Mouse (Mus musculus): ENCODE measurements at regions not wholly inside any gene's neighbourhood (a gene's known extent, or its start where the extent isn't known, plus 50 kb on each side); places are given as distances from the start of the nearest gene placed in this dataset.

DNA sequence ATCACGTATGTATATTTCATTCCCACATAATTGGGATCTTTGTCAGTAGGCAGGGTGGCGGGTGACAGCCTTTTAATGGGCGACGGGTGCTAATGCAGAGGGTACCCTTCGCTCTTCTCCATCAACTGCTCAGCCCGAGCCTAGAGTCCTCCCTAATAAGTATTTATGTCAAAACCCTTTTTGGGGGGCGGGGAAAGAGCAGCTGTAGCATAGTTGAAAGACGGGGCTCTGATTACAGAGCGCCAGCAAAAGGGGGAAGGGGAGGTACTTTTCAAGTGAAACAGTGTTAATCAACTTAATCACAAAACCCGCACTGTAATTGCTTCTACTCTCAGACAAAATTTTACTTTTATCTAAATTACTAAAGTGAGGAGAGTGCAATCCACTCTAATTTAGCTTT is 92.8 kb upstream of the Zfp618 start:
- no peak for DNase-seq (ENCODE audit: low spot score)
- no peak overlapping the region for H3K27ac ChIP-seq
- whole genome bisulfite sequencing = 83% methylated on average over 10 of the region's 10 CpGs
- H3K4me3 ChIP-seq = no peak overlapping the region
- no peaks in the 10 kb centered on the region for H3K27me3 ChIP-seq (ENCODE audit: insufficient read depth, poor library complexity, severe bottlenecking)
- H3K36me3 ChIP-seq = no peaks in the 10 kb centered on the region
- no peaks in the 10 kb centered on the region for H3K9me3 ChIP-seq
- H3K4me1 ChIP-seq = peaks cover 6% of the 10 kb centered on the region

DNA sequence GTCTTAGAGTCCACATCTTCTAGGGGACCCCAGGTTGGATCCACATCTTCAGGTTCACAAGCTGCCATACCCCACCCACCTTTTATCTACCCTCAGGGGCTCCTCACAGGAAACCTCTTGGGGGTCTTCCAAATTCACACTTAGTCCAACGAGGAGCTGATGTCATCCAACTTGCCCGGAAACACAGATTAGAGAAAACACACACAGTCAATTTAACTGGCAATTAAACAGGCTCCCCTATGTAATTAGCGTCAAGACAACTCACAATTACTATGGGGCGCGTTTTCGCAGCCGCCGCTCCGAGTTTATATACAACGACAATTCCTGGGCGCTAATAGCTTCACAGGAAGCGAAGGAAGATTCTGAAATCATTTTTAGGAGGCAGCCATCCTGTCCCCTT is 91.4 kb upstream of the Zfp618 start:
- Histone ChIP-seq H3K27ac (no peak overlapping the region), H3K9me3 (no peaks in the 10 kb centered on the region), H3K4me3 (no peak overlapping the region), H3K36me3 (no peaks in the 10 kb centered on the region), H3K4me1 (peaks cover 6% of the 10 kb centered on the region), H3K27me3 (ENCODE audit: insufficient read depth, poor library complexity, severe bottlenecking) (no peaks in the 10 kb centered on the region)
- 82% methylated on average over 12 of the region's 12 CpGs for WGBS
- DNase-seq (ENCODE audit: low spot score) = no peak

DNA sequence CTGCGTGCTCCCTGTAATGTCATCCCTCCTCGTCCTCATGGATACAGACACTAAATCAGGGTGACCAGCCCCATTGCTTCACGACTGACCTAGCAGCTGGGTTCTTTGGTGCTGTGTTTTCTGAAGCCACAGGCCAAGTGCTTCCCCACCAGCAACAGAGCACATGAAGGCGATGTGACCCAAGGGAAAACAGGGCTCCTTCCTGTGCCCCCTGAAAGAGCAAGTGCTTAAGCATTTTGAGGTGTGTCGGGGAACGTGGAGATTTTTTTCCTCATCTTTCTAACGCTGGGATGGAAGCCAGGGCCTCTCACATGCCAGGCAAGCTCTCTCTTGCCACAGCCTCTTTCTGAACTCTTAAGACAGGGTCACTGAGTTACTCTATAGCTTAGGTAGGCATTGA is 87.3 kb upstream of the Zfp618 start:
- no peak overlapping the region for H3K27ac ChIP-seq
- H3K36me3 ChIP-seq = no peaks in the 10 kb centered on the region
- H3K4me3 ChIP-seq = no peak overlapping the region
- 84% methylated on average over 7 of the region's 7 CpGs for WGBS
- DNase-seq (ENCODE audit: low spot score) = peak; percentile 53
- H3K27me3 ChIP-seq (ENCODE audit: insufficient read depth, poor library complexity, severe bottlenecking) = no peaks in the 10 kb centered on the region
- H3K9me3 ChIP-seq = no peaks in the 10 kb centered on the region
- no peaks in the 10 kb centered on the region for H3K4me1 ChIP-seq

DNA sequence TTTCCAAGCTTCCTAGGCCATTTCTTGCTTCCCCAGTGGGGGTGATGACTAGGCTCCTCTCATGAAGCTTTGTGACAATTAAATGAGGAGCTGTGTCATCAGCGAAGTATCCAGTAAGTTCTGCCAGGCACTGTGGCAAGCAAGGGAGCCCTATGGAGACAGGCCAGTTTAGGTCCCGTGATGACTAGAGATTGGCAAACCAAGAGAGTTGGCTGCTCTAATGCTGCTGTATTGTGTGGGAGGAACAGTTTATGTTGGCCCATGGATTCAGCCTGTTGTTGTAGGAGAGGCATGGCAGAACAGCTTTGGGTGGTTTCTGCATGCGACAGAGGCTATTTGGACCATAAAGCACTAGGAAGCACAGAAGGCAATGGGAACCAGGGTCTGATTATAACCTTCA is 86.4 kb upstream of the Zfp618 start:
- Histone ChIP-seq H3K36me3 (no peaks in the 10 kb centered on the region), H3K27ac (no peak overlapping the region), H3K9me3 (no peaks in the 10 kb centered on the region), H3K27me3 (ENCODE audit: insufficient read depth, poor library complexity, severe bottlenecking) (no peaks in the 10 kb centered on the region), H3K4me3 (no peak overlapping the region), H3K4me1 (no peaks in the 10 kb centered on the region)
- DNase-seq (ENCODE audit: low spot score) = peak; percentile 54
- 83% methylated on average over 3 of the region's 3 CpGs for WGBS

DNA sequence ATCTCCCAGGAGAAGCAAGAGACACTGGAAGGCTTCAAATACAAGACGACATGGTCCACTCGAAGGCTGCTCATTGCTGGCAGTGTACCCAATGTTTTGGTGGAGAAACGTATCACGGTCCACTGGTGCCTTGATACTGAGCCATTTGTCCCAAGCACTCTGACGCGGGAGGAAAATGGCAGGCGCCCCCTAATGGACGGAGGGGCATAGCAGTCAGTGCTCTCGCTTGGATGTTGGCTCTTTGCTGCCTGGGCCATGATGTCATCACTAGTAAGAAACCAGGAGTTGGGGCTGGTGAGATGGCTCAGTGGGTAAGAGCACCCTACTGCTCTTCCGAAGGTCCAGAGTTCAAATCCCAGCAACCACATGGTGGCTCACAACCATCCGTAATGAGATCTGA is 83.5 kb upstream of the Zfp618 start:
- no peak for DNase-seq (ENCODE audit: low spot score)
- Histone ChIP-seq H3K27ac (no peak overlapping the region), H3K27me3 (ENCODE audit: insufficient read depth, poor library complexity, severe bottlenecking) (no peaks in the 10 kb centered on the region), H3K4me3 (no peak overlapping the region), H3K9me3 (no peaks in the 10 kb centered on the region), H3K4me1 (no peaks in the 10 kb centered on the region), H3K36me3 (no peaks in the 10 kb centered on the region)
- 72% methylated on average over 11 of the region's 11 CpGs for WGBS

DNA sequence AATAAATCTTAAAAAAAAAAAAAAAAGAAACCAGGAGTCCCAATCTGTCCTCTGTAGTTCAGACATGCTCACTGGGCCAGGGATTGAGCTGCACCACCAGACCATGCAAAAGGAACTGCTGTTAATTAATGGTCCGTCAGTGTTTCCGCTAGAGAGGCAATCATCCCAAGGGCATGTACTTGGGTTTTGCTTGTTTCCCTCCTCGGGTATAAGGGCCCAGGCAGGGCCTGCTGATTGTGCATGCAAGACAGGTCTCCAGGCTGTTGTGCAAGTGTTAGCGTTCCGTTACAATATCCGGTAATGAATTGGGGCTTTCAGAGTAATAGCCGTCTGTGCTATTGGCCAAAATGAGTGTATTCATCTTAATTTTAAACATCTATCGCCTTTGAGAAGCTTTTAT is 83.1 kb upstream of the Zfp618 start:
- H3K36me3 ChIP-seq = no peaks in the 10 kb centered on the region
- H3K9me3 ChIP-seq = no peaks in the 10 kb centered on the region
- H3K4me3 ChIP-seq = no peak overlapping the region
- 86% methylated on average over 8 of the region's 8 CpGs for WGBS
- H3K4me1 ChIP-seq = no peaks in the 10 kb centered on the region
- no peaks in the 10 kb centered on the region for H3K27me3 ChIP-seq (ENCODE audit: insufficient read depth, poor library complexity, severe bottlenecking)
- no peak for DNase-seq (ENCODE audit: low spot score)
- H3K27ac ChIP-seq = no peak overlapping the region

DNA sequence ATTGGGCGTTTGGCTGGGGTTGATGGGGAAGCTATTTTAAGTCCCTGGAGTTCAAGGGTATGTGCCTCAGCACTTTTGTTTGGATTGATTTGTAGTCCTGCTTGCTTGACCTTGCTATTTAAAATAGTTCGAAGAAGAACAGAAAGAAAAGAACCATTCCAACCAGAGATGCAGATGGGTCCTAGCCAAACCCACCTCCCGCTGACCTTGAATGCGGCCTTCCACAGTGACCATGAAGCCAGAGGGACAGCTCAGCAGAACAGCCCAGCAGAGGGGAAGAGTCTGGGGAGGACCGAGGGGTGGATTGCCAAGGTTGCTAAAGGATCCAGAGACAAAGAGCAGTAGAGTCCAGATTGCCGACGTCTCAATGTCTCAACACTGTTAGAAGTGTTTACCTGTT is 76.6 kb upstream of the Zfp618 start:
- no peak for DNase-seq (ENCODE audit: low spot score)
- H3K9me3 ChIP-seq = no peaks in the 10 kb centered on the region
- WGBS = 84% methylated on average over 7 of the region's 7 CpGs
- peaks cover 20% of the 10 kb centered on the region for H3K27me3 ChIP-seq (ENCODE audit: insufficient read depth, poor library complexity, severe bottlenecking)
- 0 out of 2 replicates have a peak, but pooled peaks cover 3% of the 10 kb centered on the region for H3K4me1 ChIP-seq
- no peaks in the 10 kb centered on the region for H3K36me3 ChIP-seq
- H3K27ac ChIP-seq = no peak overlapping the region
- no peak overlapping the region for H3K4me3 ChIP-seq

DNA sequence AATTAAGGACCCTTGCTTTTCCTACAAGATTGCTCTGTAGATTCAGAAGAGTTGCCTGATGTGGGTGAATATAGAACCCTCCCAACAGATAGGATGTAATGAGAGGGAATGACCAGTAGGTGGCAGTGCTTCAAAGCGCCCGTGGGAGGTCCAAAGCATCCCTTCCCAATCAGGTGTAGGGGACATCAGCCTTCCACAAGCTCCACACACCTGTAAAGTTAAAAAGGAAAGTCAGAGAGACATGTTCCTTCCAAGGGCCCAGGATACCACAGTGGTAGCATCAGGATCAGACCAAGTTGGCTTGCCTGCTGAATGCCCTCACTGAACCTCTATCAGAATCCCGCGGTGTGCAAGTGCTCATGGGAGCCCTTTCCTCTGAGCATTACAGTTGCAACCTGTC is 75.7 kb upstream of the Zfp618 start:
- DNase-seq (ENCODE audit: low spot score) = no peak
- 41% methylated on average over 4 of the region's 4 CpGs for WGBS
- H3K9me3 ChIP-seq = no peaks in the 10 kb centered on the region

DNA sequence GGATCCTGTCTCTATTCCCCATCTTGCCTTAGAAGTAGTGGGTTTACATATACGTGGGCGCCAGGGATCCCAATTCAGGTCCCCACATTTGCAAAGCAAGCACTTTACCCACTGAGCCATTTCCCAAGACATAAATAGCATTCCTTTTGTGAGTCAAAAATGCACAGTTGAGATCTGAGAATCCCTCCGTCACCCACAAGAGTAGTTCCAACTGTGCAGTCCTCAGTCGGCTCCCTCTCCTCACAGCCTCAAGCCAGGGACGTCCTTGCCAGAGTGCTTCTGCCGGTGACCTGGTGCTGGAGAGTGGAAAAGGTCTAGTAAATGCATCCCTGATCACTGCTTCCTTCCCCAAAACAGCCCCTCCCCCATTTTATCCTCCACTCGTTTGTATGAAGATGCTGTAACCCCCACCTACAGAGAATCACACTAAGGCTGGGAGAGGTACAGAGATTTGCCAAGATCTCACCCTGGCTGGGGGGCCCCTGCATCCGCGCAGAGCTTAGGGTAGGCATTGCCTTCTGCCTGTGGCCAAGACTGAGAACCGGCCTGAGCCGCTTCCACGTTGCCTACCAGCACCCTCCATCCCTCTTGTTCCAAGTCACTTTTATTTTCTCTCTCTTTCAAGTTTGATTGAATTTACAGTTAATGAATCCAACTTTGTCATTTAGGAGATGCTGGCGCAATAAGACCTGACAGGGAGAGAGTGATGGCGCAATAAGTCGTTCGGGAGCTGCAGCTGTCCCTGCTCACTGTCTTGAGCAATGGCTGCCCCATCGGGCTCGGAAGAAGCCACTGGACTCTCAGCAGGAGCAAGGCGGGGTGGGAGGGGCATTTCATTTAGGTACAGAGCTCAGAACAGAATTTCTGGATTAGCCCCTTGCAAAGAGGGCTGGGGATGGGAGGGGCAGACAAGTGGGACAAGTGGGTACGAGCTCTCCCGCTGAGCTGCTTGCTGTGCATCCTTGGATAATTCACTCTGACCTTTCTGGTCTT is 74.5 kb upstream of the Zfp618 start:
- DNase-seq (ENCODE audit: low spot score) = no peak
- WGBS = 46% methylated on average over 21 of the region's 21 CpGs
- no peak overlapping the region for H3K27ac ChIP-seq
- H3K4me1 ChIP-seq = 0 out of 2 replicates have a peak, but pooled peaks cover 3% of the 10 kb centered on the region
- H3K36me3 ChIP-seq = no peaks in the 10 kb centered on the region
- peaks cover 20% of the 10 kb centered on the region for H3K27me3 ChIP-seq (ENCODE audit: insufficient read depth, poor library complexity, severe bottlenecking)
- no peaks in the 10 kb centered on the region for H3K9me3 ChIP-seq
- peak overlapping the region; percentile 15; the same call in 1 of the 2 replicates for H3K4me3 ChIP-seq

More for the DNA sequence above, 75.7 kb upstream of the Zfp618 start:
- no peak overlapping the region for H3K4me3 ChIP-seq
- H3K27ac ChIP-seq = no peak overlapping the region
- peaks cover 20% of the 10 kb centered on the region for H3K27me3 ChIP-seq (ENCODE audit: insufficient read depth, poor library complexity, severe bottlenecking)
- H3K4me1 ChIP-seq = 0 out of 2 replicates have a peak, but pooled peaks cover 3% of the 10 kb centered on the region
- H3K36me3 ChIP-seq = no peaks in the 10 kb centered on the region

DNA sequence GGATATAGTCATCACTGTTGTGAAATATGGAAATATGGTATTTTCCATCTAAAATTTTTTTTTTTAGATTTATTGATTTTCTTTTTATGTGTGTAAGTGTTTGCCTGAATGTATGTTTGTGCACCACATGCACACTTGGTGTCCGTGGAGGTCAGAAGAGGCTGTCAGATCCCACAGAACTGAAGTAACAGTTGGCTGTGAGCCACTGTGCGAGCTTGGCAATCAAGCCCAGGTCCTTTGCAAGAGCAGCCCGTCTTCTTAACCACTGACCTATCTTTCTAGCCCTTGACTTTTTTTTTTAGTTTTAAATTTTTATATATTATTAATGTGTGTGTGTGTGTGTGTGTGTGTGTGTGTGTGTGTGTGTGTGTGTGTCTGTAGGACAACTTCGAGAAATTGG is 52.5 kb upstream of the Zfp618 start:
- Histone ChIP-seq H3K27ac (no peak overlapping the region), H3K9me3 (no peaks in the 10 kb centered on the region), H3K4me1 (no peaks in the 10 kb centered on the region), H3K4me3 (no peak overlapping the region), H3K36me3 (no peaks in the 10 kb centered on the region), H3K27me3 (ENCODE audit: insufficient read depth, poor library complexity, severe bottlenecking) (no peaks in the 10 kb centered on the region)
- WGBS = 65% methylated on average over 4 of the region's 4 CpGs
- no peak for DNase-seq (ENCODE audit: low spot score)
